Mouse (Mus musculus) lung, adult 2 months (tissue): ENCODE data around the gene Als2cr12.

ENCODE experiments used
- CTCF ChIP-seq: fragments of 200-500 bp; IDR thresholded peaks from 2 replicates; pipeline ENCODE4 v1.5.1; 2011; ENCODE audit warnings: mild to moderate bottlenecking, low read length, control low read depth; ENCODE audit not compliant: insufficient read depth
- POLR2A ChIP-seq: fragments of 200-500 bp; IDR thresholded peaks from 2 replicates; pipeline ENCODE4 v1.6.1; 2011; ENCODE audit warnings: low read depth, mild to moderate bottlenecking, control low read depth, low read length, borderline replicate concordance; ENCODE audit errors: extremely low read depth

GRCm38 (mm10) chr1:58735962-58736361 lies 40.2 kb upstream of the Als2cr12 start:
- no peak for TF ChIP-seq POLR2A
- no peak for TF ChIP-seq CTCF
